Mouse (Mus musculus) urinary bladder, adult 2 months (tissue): ENCODE measurements at regions not wholly inside any gene's neighbourhood (a gene's known extent, or its start where the extent isn't known, plus 50 kb on each side); places are given as distances from the start of the nearest gene placed in this dataset.

Experiments
- DNase-seq: peaks from one replicate; pipeline ENCODE4 v3.0.0; 2022; ENCODE audit warnings: low spot score

GRCm38 (mm10) chr1:13834860-13835840 lies 2258.0 kb downstream of the 4930444P10Rik start:
- no peak for DNase-seq

- no peak for DNase-seq
These were observed 2285.3 kb downstream of the 4930444P10Rik start for GRCm38 (mm10) chr1:13807786-13808185.

GRCm38 (mm10) chr1:13800460-13800859 lies 2292.7 kb downstream of the 4930444P10Rik start:
- DNase-seq, result no peak

GRCm38 (mm10) chr1:13798848-13799247 lies 2294.3 kb downstream of the 4930444P10Rik start:
- no peak for DNase-seq

- DNase-seq, result no peak
These were observed 2297.9 kb downstream of the 4930444P10Rik start for GRCm38 (mm10) chr1:13795196-13795595.

- DNase-seq, result peak; percentile 42
These were observed 2303.6 kb downstream of the 4930444P10Rik start for GRCm38 (mm10) chr1:13789318-13790085.

- no peak for DNase-seq
These were observed 2306.1 kb downstream of the 4930444P10Rik start for GRCm38 (mm10) chr1:13787016-13787415.

- DNase-seq, result no peak
These were observed 2308.7 kb downstream of the 4930444P10Rik start for GRCm38 (mm10) chr1:13784396-13784795.

- no peak for DNase-seq
These were observed 2310.5 kb downstream of the 4930444P10Rik start for GRCm38 (mm10) chr1:13782633-13783032.

- no peak for DNase-seq
These were observed 2321.0 kb downstream of the 4930444P10Rik start for GRCm38 (mm10) chr1:13772106-13772505.

- DNase-seq, result no peak
These were observed 2322.1 kb downstream of the 4930444P10Rik start for GRCm38 (mm10) chr1:13771014-13771463.

- DNase-seq, result no peak
These were observed 2338.6 kb downstream of the A830018L16Rik start for GRCm38 (mm10) chr1:13752479-13752878.

- DNase-seq, result no peak
These were observed 2337.5 kb downstream of the A830018L16Rik start for GRCm38 (mm10) chr1:13751381-13751780.
